Mouse (Mus musculus) heart, embryonic 14.5 days (tissue): ENCODE data around the gene Insig1. TPM values are rescaled to one million over a fixed set of nuclear protein-coding genes. Genes with fewer than 3 reads are reported as not detected.

ENCODE experiments used
- ATAC-seq: fragments of 200-750 bp; cut with Nextera tagmentation; 2 replicates; pipeline ENCODE4 v1.8.0; 2017; ENCODE audit warnings: low read depth, moderate TSS enrichment; ENCODE audit not compliant: insufficient number of reproducible peaks, insufficient read depth, low FRiP score
- H3K27ac ChIP-seq, 2 experiments: fragments of 200-500 bp in 1 of 2; fragments of 300-500 bp in 1 of 2; sonication (generic) in 1 of 2; replicated peaks in 1 of 2; 2 replicates each; pipeline ENCODE4 v1.5.1; 2012 to 2014; ENCODE audit warnings: low read depth in 2 of 2, low read length in 2 of 2, control low read depth in 1 of 2, mild to moderate bottlenecking in 1 of 2, mixed read lengths in 1 of 2; ENCODE audit not compliant: control insufficient read depth in 1 of 2, insufficient read depth in 1 of 2
- H3K27me3 ChIP-seq: fragments of 300-500 bp; sonication (generic); 2 replicates; pipeline ENCODE4 v1.6.1; 2014; ENCODE audit warnings: mild to moderate bottlenecking, low read length, control low read depth; ENCODE audit not compliant: control insufficient read depth, insufficient read depth
- H3K36me3 ChIP-seq: fragments of 300-500 bp; sonication (generic); 2 replicates; pipeline ENCODE4 v1.6.1; 2014; ENCODE audit warnings: mild to moderate bottlenecking, control low read depth, low read length, mixed read lengths; ENCODE audit not compliant: control insufficient read depth, insufficient read depth
- H3K4me1 ChIP-seq, 2 experiments: fragments of 200-500 bp in 1 of 2; fragments of 300-500 bp in 1 of 2; sonication (generic) in 1 of 2; 2 replicates each; pipeline ENCODE4 v1.6.1; 2012 to 2014; ENCODE audit warnings: low read length in 2 of 2, control low read depth in 1 of 2, mixed read lengths in 1 of 2; ENCODE audit not compliant: control insufficient read depth in 2 of 2, insufficient read depth in 2 of 2
- H3K4me2 ChIP-seq: fragments of 300-500 bp; sonication (generic); 2 replicates; pipeline ENCODE4 v1.6.1; 2014; ENCODE audit warnings: mild to moderate bottlenecking, low read length
- H3K4me3 ChIP-seq, 2 experiments: fragments of 200-500 bp in 1 of 2; fragments of 300-500 bp in 1 of 2; sonication (generic) in 1 of 2; 2 replicates each; pipeline ENCODE4 v1.5.1; 2012 to 2014; ENCODE audit warnings: low read length in 2 of 2, mild to moderate bottlenecking in 2 of 2, control low read depth in 1 of 2, low read depth in 1 of 2, moderate library complexity in 1 of 2; ENCODE audit not compliant: control insufficient read depth in 1 of 2, insufficient read depth in 1 of 2
- H3K9ac ChIP-seq: fragments of 300-500 bp; sonication (generic); 2 replicates; pipeline ENCODE4 v1.6.1; 2014; ENCODE audit warnings: mild to moderate bottlenecking, low read length
- H3K9me3 ChIP-seq: fragments of 300-500 bp; sonication (generic); 2 replicates; pipeline ENCODE4 v1.6.1; 2016; ENCODE audit warnings: low read length, control low read depth; ENCODE audit not compliant: control insufficient read depth
- whole genome bisulfite sequencing: fragments of 180-500 bp; shearing (Covaris S2); extraction: QIAGEN DNeasy Blood & Tissue Kit; methylation state at CpG from one replicate; pipeline ENCODE4 v1.1.7; 2014; 5-methylcytosine and 5-hydroxymethylcytosine counted together
- polyA plus RNA-seq: library from polyadenylated mRNA; unstranded; fragments of >200 nt; fragmentation: Nextera tagmentation; extraction: Ambion mirVana; gene quantifications from 2 replicates; pipeline ENCODE4 v1.2.1, GENCODE M21; 2014

Gene Insig1
- polyA plus RNA-seq, 1 experiment from 2014 or later: 26.6 TPM

DNA sequence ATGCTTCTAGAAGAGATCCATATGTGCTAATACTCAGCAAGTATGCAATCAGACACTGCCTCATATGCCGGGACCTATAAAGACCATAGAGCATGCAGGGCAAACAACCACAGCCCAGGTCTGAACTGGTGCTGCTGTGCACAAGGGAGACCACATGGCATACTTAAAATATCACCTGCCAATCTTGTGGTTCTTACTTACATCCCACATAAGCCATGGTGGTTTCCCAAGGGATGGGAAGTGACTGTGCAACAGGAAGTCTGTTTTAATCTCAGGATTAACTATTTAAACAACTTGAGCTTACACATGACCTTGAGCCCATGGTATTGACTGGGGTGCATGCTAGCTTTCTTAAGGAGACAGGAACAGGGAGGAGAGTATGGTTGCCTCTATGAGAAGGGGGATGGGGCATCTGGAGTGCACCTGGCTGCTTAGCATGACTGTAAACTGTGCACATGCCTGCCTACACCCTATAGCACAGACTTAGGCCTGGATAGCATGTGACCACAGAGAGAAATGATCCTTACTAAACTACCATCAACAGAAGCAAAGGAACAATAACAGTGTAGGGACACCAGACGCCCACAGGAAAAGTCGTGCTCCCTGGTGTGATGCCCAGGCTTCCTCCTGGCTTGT lies 7.1 kb upstream of the Insig1 start:
- H3K36me3 ChIP-seq: no peaks in the 10 kb centered on the region
- no peaks in the 10 kb centered on the region for H3K9me3 ChIP-seq
- H3K4me1 ChIP-seq: peaks cover 29 to 32% of the 10 kb centered on the region in 2 experiments
- no peak for ATAC-seq
- WGBS: 66% methylated on average over 3 of the region's 3 CpGs
- no peak overlapping the region for H3K4me3 ChIP-seq
- H3K27me3 ChIP-seq: no peaks in the 10 kb centered on the region
- no peak overlapping the region for H3K4me2 ChIP-seq
- no peak overlapping the region for H3K9ac ChIP-seq
- H3K27ac ChIP-seq: no peak overlapping the region

DNA sequence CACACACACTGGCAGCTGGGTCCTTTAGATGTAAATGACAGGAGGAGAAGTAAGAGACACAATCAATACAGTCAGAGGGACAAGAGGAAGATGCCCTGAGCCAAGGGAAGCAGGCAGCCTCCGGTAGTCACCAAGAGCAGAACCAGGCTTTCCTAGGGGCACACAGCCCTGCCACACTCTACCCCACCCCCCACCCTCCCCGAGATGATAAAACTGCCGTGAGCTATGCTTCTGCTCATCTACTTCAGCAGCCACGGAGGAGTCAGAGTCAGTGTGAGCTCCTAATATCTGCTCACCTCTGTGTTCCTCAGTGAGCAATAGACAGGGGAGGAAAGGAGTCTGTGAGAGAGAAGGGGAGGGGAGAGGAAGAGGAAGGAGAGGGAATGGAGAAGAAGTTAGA lies 5.9 kb upstream of the Insig1 start:
- H3K4me1 ChIP-seq: peaks cover 35 to 39% of the 10 kb centered on the region in 2 experiments
- no peak overlapping the region for H3K4me2 ChIP-seq
- no peaks in the 10 kb centered on the region for H3K27me3 ChIP-seq
- 17% methylated on average over 4 of the region's 4 CpGs for WGBS
- H3K27ac ChIP-seq: no peak overlapping the region
- H3K9ac ChIP-seq: no peak overlapping the region
- H3K9me3 ChIP-seq: no peaks in the 10 kb centered on the region
- H3K36me3 ChIP-seq: no peaks in the 10 kb centered on the region
- ATAC-seq: no peak
- H3K4me3 ChIP-seq: no peak overlapping the region

DNA sequence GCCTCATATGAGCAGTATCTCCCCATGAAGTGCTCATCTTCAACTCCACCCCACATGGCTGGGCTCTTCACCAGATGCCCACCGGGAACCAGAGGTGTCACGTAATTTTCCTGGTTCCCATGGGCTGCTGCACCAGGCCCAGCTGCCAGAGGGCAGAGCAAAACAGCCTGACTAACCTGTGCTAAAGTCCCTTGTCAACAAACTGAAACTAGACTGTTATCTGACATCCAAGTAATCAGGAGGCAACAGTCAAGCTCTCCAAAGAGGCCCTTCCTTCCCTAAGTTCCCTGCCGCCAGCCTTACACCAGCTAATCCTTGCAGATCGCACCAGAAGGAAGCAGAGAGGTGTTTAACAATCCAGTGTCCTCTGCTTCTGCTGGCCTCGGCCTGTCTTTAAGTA lies 4.9 kb upstream of the Insig1 start:
- Histone ChIP-seq H3K36me3 (no peaks in the 10 kb centered on the region), H3K9ac (no peak overlapping the region), H3K4me2 (0 out of 2 replicates have a peak overlapping the region, but pooled peaks have one; percentile 5), H3K9me3 (no peaks in the 10 kb centered on the region), H3K27me3 (no peaks in the 10 kb centered on the region), H3K27ac (peak overlapping the region in 1 of 2 experiments; percentile 1; a peak in 1 of 4 replicates), H3K4me1 (peaks cover 30 to 33% of the 10 kb centered on the region in 2 experiments), H3K4me3 (no peak overlapping the region)
- WGBS: 44% methylated on average over 5 of the region's 5 CpGs
- no peak for ATAC-seq

DNA sequence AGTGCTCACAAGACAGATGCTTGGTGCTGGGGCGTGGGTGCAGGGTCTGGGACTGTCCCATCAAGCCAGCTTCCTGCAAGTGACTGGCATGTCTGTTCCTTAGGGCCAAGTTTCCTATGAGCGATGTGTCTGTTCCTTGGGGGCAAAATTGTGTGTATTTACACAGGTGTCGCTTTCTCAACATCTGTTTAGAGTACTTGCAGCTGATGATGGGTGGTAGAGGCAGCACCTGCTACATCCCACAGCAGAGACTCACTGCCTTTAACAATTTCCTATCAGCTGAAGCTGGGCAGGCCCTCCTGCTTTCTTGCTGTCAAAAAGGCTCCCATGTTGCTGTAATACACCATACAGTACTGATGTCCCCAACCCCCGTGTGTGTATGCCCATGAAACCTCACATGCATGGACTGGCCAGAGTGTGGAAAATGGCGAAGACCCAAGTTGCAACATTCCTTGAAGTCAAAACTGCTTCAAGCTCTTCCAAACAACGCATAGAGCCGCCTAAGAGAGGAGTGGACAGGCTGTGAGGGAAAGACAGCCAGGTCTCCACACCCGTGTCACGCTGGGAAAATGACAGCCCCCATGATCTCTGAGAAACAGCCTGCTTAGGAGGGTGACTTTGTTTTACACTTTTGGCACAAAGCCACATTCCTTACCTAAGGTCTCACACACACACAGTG lies 875 bp upstream of the Insig1 start:
- peaks cover 24% of the 10 kb centered on the region for H3K36me3 ChIP-seq
- WGBS: 29% methylated on average over 9 of the region's 9 CpGs
- H3K27ac ChIP-seq: peak overlapping the region; percentile 91 to 97
- H3K4me1 ChIP-seq: peaks cover 25 to 38% of the 10 kb centered on the region in 2 experiments
- peak overlapping the region; percentile 68 for H3K4me2 ChIP-seq
- ATAC-seq: no peak
- H3K9ac ChIP-seq: peak overlapping the region; percentile 80
- H3K27me3 ChIP-seq: no peaks in the 10 kb centered on the region
- H3K9me3 ChIP-seq: no peaks in the 10 kb centered on the region
- H3K4me3 ChIP-seq: peak overlapping the region; percentile 60 to 63

DNA sequence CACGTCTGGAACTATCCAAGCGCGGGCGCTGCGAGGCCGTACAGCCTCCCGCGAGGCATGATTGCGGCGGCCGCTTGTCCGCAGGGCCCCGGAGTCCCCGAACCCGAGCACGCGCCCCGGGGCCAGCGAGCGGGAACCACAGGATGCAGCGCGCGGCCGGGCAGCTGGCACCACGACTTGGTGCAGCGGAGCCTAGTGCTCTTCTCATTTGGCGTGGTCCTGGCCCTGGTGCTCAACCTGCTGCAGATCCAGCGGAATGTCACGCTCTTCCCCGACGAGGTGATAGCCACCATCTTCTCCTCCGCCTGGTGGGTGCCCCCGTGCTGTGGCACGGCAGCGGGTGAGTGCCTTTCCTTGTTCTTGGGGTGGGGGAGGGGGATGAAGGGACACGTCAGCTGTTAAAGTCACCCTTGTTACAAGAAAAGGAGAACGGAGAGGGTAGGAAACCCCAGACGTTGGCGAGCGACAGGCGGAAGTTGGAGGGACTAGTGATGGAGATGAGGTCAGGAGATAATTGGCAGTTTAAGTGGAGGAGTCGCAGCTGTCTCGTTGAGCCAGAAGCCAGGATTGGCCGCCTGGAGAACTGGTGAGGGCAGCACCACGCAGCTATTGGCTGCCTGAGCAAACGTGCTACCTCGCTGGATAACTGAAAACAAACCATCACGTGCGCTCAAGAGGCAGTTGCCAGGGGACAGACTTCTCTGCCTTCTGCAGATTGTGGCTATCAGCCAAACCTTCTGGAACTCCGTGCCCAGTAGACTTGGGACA lies 477 bp downstream of the Insig1 start:
- WGBS: under 1% methylated on average over 46 of the region's 50 CpGs

DNA sequence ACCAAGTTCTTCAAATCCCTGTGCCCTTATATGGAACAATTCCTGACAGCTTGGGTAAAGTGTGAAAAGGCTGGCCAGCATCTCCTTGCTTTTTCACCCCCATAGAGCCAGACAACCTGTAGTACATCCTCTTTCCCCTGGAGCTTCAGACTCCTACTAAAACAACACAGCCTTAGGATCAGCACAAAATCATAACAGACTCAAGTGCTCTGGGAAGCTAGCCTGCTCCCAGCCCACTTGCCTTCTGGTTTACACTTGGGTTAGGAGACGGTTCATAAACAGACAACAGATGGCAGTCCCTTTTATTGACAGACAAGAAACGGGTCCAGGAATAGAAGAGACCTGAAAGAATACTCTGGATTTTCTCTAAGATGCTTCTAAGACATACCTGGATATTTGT lies 8.3 kb downstream of the Insig1 start:
- Histone ChIP-seq H3K27ac (no peak overlapping the region), H3K9me3 (no peaks in the 10 kb centered on the region), H3K4me2 (no peak overlapping the region), H3K4me3 (no peak overlapping the region), H3K9ac (no peak overlapping the region), H3K4me1 (no peaks in the 10 kb centered on the region), H3K27me3 (no peaks in the 10 kb centered on the region), H3K36me3 (peaks cover 41% of the 10 kb centered on the region)
- WGBS: 62% methylated on average over 2 of the region's 2 CpGs
- ATAC-seq: no peak

More for the DNA sequence above, 477 bp downstream of the Insig1 start:
- Histone ChIP-seq H3K27ac (peak overlapping the region; percentile 78 to 87), H3K27me3 (no peaks in the 10 kb centered on the region), H3K36me3 (peaks cover 37% of the 10 kb centered on the region), H3K9ac (peak overlapping the region; percentile 82), H3K4me3 (peak overlapping the region; percentile 63 to 71), H3K4me2 (peak overlapping the region; percentile 68), H3K9me3 (no peaks in the 10 kb centered on the region), H3K4me1 (peaks cover 11 to 25% of the 10 kb centered on the region in 2 experiments)
- peak; percentile 24; the same call in 1 of the 2 replicates for ATAC-seq

DNA sequence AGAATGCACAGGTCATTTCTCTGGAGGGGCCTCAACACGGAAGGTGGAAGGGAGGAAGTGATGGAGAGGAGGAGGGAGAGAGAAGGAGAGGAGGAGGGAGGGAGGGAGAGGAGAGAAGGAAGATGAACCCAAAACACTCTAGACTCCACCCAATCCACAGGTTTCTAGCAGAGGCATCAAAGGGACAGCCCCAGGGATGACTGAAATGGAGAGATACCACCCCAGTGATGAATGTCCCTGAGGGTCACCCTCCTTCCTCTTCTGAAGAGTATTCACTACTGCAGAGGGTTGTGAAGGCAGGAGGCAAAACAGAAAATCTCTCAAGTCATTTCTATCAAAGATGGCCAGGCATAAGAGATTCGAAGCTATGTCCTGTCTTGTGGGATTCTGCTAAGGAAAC lies 10.0 kb downstream of the Insig1 start:
- H3K9me3 ChIP-seq: no peaks in the 10 kb centered on the region
- no peak overlapping the region for H3K4me3 ChIP-seq
- H3K9ac ChIP-seq: no peak overlapping the region
- no peak overlapping the region for H3K4me2 ChIP-seq
- no peak overlapping the region for H3K27ac ChIP-seq
- H3K36me3 ChIP-seq: peaks cover 24% of the 10 kb centered on the region
- H3K27me3 ChIP-seq: no peaks in the 10 kb centered on the region
- no peaks in the 10 kb centered on the region for H3K4me1 ChIP-seq
- no peak for ATAC-seq
- 73% methylated on average over 2 of the region's 2 CpGs for WGBS
